ENCODE assay signal across 7 mouse cellular contexts in the genomic region with DNA sequence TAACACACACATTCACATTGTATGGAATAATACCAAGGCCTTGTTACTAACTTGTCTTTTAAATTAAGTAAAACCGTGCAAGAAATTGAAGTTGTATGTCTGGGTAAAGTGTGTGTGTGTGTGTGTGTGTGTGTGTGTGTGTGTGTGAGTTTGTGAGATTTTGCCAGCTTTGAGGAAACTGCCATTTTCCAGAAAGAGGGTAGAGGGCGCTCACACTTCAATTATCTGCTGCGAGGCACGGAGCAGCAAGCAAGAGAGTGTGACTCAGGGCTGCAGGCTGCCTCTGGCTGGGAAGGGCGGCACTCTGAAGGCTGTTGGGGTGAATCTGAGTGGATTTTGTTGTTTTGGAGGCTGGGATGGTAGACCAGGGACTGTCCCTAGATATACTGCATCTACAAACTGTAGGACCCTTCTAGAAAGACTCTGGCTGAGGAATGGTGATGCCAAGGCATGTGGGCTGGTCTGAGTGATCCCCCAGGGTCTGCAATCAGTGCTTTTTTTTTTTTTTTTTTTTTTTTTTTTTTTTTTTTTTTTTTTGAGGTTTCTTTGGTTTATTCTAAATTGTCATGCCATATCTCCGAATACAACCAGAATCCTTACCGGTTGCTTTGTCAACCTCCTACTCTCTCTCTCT. TPM values are rescaled to one million over a fixed set of nuclear protein-coding genes. Genes with fewer than 3 reads are reported as not detected.
DNase-seq lines count a peak whose midpoint lies in the region; ATAC-seq lines count a peak whose summit lies in the region.

No protein-coding gene starts in this region.

- no peak overlapping the region for H3K27ac ChIP-seq in kidney, embryonic 16.5 days (ENCODE audit: low read length)
- no peak overlapping the region for H3K27ac ChIP-seq in lung, embryonic 16.5 days (ENCODE audit: low read length)

- peak; percentile 90 for ATAC-seq in kidney, embryonic 16.5 days (ENCODE audit: low FRiP score, low TSS enrichment)
- ATAC-seq in lung, embryonic 16.5 days (ENCODE audit: low read depth) = peak; percentile 65; the same call in 1 of the 2 replicates

- H3K4me3 ChIP-seq in kidney, embryonic 16.5 days (ENCODE audit: low read length) = no peak overlapping the region
- H3K4me3 ChIP-seq in lung, embryonic 16.5 days (ENCODE audit: low read length) = no peak overlapping the region

- 8% methylated on average over 7 of the region's 7 CpGs for WGBS in kidney, embryonic 16.5 days
- 14% methylated on average over 7 of the region's 7 CpGs for WGBS in lung, embryonic 16.5 days

- peak; percentile 39 to 44 for DNase-seq in B cell, adult 2 months
- peak; percentile 85 for DNase-seq in ES-CJ7 (ENCODE audit: low read depth, low spot score)
- peak; percentile 45 for DNase-seq in cerebellum, adult 8-10 months
- peak; percentile 49 for DNase-seq in gastrocnemius, postnatal 10 days
- peak; percentile 42 for DNase-seq in ovary, postnatal 36 days (ENCODE audit: low spot score)

- H3K27me3 ChIP-seq in kidney, embryonic 16.5 days (ENCODE audit: insufficient read depth, low read length) = peaks cover 39% of the 10 kb centered on the region
- peaks cover 42% of the 10 kb centered on the region for H3K27me3 ChIP-seq in lung, embryonic 16.5 days (ENCODE audit: control insufficient read depth, insufficient read depth, low read depth, low read length)

- H3K9me3 ChIP-seq in kidney, embryonic 16.5 days (ENCODE audit: low read length) = no peaks in the 10 kb centered on the region
- H3K9me3 ChIP-seq in lung, embryonic 16.5 days (ENCODE audit: control insufficient read depth, low read length) = no peaks in the 10 kb centered on the region

- H3K4me2 ChIP-seq in kidney, embryonic 16.5 days (replicated peaks; ENCODE audit: low read depth, low read length) = no peak overlapping the region
- no peak overlapping the region for H3K4me2 ChIP-seq in lung, embryonic 16.5 days (ENCODE audit: low read depth, low read length)

- H3K36me3 ChIP-seq in kidney, embryonic 16.5 days (ENCODE audit: insufficient read depth, low read length) = no peaks in the 10 kb centered on the region
- no peaks in the 10 kb centered on the region for H3K36me3 ChIP-seq in lung, embryonic 16.5 days (ENCODE audit: control insufficient read depth, insufficient read depth, low read length)

- H3K4me1 ChIP-seq in kidney, embryonic 16.5 days (ENCODE audit: insufficient read depth, low read length) = no peaks in the 10 kb centered on the region
- H3K4me1 ChIP-seq in lung, embryonic 16.5 days (replicated peaks; ENCODE audit: control insufficient read depth, insufficient read depth, low read length) = no peaks in the 10 kb centered on the region

- no peak overlapping the region for H3K9ac ChIP-seq in kidney, embryonic 16.5 days (replicated peaks; ENCODE audit: low read length)
- H3K9ac ChIP-seq in lung, embryonic 16.5 days (ENCODE audit: low read length) = no peak overlapping the region

RNA-seq across cellular contexts. Expression of a gene that starts 39.9 kb away (rescaled TPM):
- 10 to 100 TPM; 45.0 to 51.1 TPM for total RNA-seq in gastrocnemius, postnatal 10 days (2021)
- polyA plus RNA-seq in kidney, embryonic 16.5 days (2015; fragmentation: Nextera tagmentation; extraction: Ambion mirVana) = 60.4 and 63.2 TPM in 2 replicates
- 61.7 and 68.5 TPM in 2 replicates for polyA plus RNA-seq in lung, embryonic 16.5 days (2015; fragmentation: Nextera tagmentation; extraction: Ambion mirVana)
